Mouse (Mus musculus): Measurements from ENCODE around the gene Pdzrn3. TPM values are rescaled to one million over a fixed set of nuclear protein-coding genes. Genes with fewer than 3 reads are reported as not detected.

Pdzrn3 gene
- polyA plus RNA-seq, 1 experiment from 2014 or later = 22.9 TPM

- H3K4me2 ChIP-seq = no peak overlapping the region
- H3K36me3 ChIP-seq = no peaks in the 10 kb centered on the region
- no peak for ATAC-seq (ENCODE audit: low FRiP score)
- H3K9me3 ChIP-seq (replicated peaks) = no peaks in the 10 kb centered on the region
- WGBS = 18% methylated on average over 7 of the region's 7 CpGs
- no peak overlapping the region for H3K9ac ChIP-seq (replicated peaks)
- H3K4me1 ChIP-seq = peaks cover 22% of the 10 kb centered on the region
- no peak overlapping the region for H3K4me3 ChIP-seq (replicated peaks)
- H3K27ac ChIP-seq (replicated peaks) = no peak overlapping the region
- H3K27me3 ChIP-seq (replicated peaks) = no peaks in the 10 kb centered on the region
Measured at GRCm38 (mm10) chr6:101350414-101350973, 27.2 kb downstream of the Pdzrn3 start.

DNA sequence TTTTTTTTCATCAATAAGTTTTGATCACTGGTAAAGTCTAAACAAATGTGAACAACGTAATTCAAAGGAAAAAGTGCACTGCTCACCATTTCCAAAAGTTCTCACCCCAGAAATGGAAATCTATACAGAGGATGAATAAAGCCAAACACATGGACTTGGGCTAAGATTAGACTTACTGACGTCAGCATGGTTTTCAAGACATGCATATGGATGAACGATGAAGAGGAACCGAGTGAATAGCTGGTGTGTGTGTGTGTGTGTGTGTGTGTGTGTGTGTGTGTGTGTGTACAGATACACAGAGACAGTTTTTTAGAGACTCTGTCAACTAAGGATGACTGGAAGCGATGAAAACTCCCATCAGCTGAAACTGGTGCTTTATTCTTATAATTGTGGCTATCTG is 29.2 kb downstream of the Pdzrn3 start:
- Histone ChIP-seq H3K9ac (replicated peaks) (no peak overlapping the region), H3K36me3 (no peaks in the 10 kb centered on the region), H3K9me3 (replicated peaks) (no peaks in the 10 kb centered on the region), H3K27me3 (replicated peaks) (no peaks in the 10 kb centered on the region), H3K27ac (replicated peaks) (no peak overlapping the region), H3K4me2 (no peak overlapping the region), H3K4me1 (peaks cover 11% of the 10 kb centered on the region), H3K4me3 (replicated peaks) (no peak overlapping the region)
- no peak for ATAC-seq (ENCODE audit: low FRiP score)
- 71% methylated on average over 5 of the region's 5 CpGs for WGBS

DNA sequence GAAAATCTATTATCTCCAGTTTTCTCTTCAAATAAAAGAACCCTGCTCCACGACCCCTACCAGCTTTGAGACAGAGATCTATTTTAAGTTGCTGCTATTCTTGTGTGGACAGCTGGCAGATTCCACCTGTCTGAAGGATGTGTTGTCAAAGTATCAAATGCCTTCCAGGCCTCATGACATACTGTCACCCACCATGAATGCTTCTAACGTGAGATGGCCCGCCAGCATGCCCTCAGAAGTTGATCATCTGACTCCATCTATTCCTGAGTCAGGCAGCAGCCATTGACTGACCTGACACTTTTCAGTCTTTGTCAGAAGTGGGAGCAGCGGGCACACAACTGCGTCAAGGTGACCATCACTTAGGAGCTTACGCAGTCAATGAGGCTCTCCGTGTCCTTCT is 37.6 kb downstream of the Pdzrn3 start:
- no peak overlapping the region for H3K4me2 ChIP-seq
- no peaks in the 10 kb centered on the region for H3K36me3 ChIP-seq
- WGBS = 92% methylated on average over 7 of the region's 7 CpGs
- no peaks in the 10 kb centered on the region for H3K27me3 ChIP-seq (replicated peaks)
- H3K4me3 ChIP-seq (replicated peaks) = no peak overlapping the region
- H3K4me1 ChIP-seq = no peaks in the 10 kb centered on the region
- no peaks in the 10 kb centered on the region for H3K9me3 ChIP-seq (replicated peaks)
- H3K9ac ChIP-seq (replicated peaks) = no peak overlapping the region
- ATAC-seq (ENCODE audit: low FRiP score) = no peak
- no peak overlapping the region for H3K27ac ChIP-seq (replicated peaks)

DNA sequence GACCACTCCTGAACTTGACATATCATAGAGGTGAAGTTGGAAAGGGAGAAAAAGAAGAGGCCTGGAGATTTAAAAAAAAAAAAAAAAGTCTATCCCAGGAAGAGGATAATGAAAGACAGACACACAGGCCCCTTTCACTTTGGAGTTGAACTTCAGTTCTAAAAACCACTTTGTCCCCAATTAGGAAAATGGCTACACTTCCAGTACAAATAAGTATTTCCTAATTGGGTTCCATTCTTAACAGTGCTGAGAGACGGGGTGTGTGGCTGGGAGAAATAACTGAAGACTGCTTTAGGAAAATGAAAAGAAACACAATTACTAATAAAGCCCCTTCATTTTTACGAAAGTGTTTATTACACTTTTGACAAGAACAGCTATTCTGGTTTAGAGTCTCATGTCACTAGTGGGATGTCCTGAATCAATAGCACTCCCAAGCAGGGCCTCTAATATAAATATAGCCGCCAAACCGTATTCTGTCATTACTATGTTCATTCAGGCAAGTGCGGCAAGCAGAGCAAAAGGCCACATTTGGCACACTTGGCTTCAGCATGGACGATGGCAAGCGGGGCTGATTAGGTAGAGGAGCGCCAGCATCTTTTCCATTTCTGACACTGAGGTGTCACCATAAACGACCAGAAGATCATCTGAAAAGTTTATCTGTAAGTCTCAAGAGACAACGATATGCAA is 39.7 kb downstream of the Pdzrn3 start:
- no peak for ATAC-seq (ENCODE audit: low FRiP score)
- 84% methylated on average over 10 of the region's 10 CpGs for WGBS
- H3K9me3 ChIP-seq (replicated peaks) = no peaks in the 10 kb centered on the region
- H3K9ac ChIP-seq (replicated peaks) = no peak overlapping the region
- no peak overlapping the region for H3K4me2 ChIP-seq
- H3K4me3 ChIP-seq (replicated peaks) = no peak overlapping the region
- no peak overlapping the region for H3K27ac ChIP-seq (replicated peaks)
- no peaks in the 10 kb centered on the region for H3K27me3 ChIP-seq (replicated peaks)
- H3K36me3 ChIP-seq = no peaks in the 10 kb centered on the region
- peaks cover 6% of the 10 kb centered on the region; the same call in 1 of the 2 replicates for H3K4me1 ChIP-seq

- Histone ChIP-seq H3K4me1 (peaks cover 9% of the 10 kb centered on the region; the same call in 1 of the 2 replicates), H3K27ac (replicated peaks) (no peak overlapping the region), H3K36me3 (no peaks in the 10 kb centered on the region), H3K4me2 (no peak overlapping the region), H3K9me3 (replicated peaks) (no peaks in the 10 kb centered on the region), H3K4me3 (replicated peaks) (no peak overlapping the region), H3K27me3 (replicated peaks) (no peaks in the 10 kb centered on the region), H3K9ac (replicated peaks) (no peak overlapping the region)
- WGBS = 91% methylated on average over 10 of the region's 10 CpGs
- no peak for ATAC-seq (ENCODE audit: low FRiP score)
Measured at GRCm38 (mm10) chr6:101336660-101337059, 41.0 kb downstream of the Pdzrn3 start.

DNA sequence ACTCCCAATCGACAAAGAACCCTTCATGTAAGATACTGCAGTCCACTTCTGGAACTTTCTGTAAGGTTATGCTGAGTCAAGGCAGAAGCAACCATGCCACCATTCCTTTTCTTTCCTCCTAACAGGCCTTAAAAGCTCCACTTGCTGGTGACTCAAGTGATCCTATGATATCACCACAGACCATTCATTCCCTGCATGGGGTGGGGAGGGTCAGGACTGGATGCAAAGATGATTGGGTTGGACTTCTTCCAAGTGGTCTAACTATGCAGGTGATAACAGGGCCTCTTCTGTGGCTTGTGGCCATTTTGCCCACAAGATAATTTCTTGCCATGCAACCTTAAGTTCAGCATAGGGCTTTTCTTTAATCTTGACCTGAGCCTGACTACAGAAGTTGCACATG is 42.0 kb downstream of the Pdzrn3 start:
- Histone ChIP-seq H3K4me3 (replicated peaks) (no peak overlapping the region), H3K36me3 (no peaks in the 10 kb centered on the region), H3K9me3 (replicated peaks) (no peaks in the 10 kb centered on the region), H3K4me1 (peaks cover 15% of the 10 kb centered on the region; the same call in 1 of the 2 replicates), H3K4me2 (no peak overlapping the region), H3K27me3 (replicated peaks) (no peaks in the 10 kb centered on the region), H3K27ac (replicated peaks) (no peak overlapping the region), H3K9ac (replicated peaks) (no peak overlapping the region)
- 92% methylated on average over 1 of the region's 1 CpGs for WGBS
- no peak for ATAC-seq (ENCODE audit: low FRiP score)

- Histone ChIP-seq H3K36me3 (no peaks in the 10 kb centered on the region), H3K9ac (replicated peaks) (no peak overlapping the region), H3K9me3 (replicated peaks) (no peaks in the 10 kb centered on the region), H3K4me3 (replicated peaks) (no peak overlapping the region), H3K4me2 (no peak overlapping the region), H3K4me1 (peaks cover 20% of the 10 kb centered on the region; the same call in 1 of the 2 replicates), H3K27me3 (replicated peaks) (no peaks in the 10 kb centered on the region), H3K27ac (replicated peaks) (no peak overlapping the region)
- ATAC-seq (ENCODE audit: low FRiP score) = no peak
- WGBS = 85% methylated on average over 3 of the region's 3 CpGs
Measured at GRCm38 (mm10) chr6:101334495-101334894, 43.2 kb downstream of the Pdzrn3 start.

GRCm38 (mm10) chr6:101330392-101330791 is 47.3 kb downstream of the Pdzrn3 start:
- no peak overlapping the region for H3K4me2 ChIP-seq
- no peak overlapping the region for H3K27ac ChIP-seq (replicated peaks)
- no peak overlapping the region for H3K4me3 ChIP-seq (replicated peaks)
- WGBS = 73% methylated on average over 5 of the region's 5 CpGs
- H3K27me3 ChIP-seq (replicated peaks) = no peaks in the 10 kb centered on the region
- ATAC-seq (ENCODE audit: low FRiP score) = no peak
- peaks cover 21% of the 10 kb centered on the region; the same call in 1 of the 2 replicates for H3K4me1 ChIP-seq
- H3K36me3 ChIP-seq = no peaks in the 10 kb centered on the region
- H3K9ac ChIP-seq (replicated peaks) = no peak overlapping the region
- no peaks in the 10 kb centered on the region for H3K9me3 ChIP-seq (replicated peaks)

DNA sequence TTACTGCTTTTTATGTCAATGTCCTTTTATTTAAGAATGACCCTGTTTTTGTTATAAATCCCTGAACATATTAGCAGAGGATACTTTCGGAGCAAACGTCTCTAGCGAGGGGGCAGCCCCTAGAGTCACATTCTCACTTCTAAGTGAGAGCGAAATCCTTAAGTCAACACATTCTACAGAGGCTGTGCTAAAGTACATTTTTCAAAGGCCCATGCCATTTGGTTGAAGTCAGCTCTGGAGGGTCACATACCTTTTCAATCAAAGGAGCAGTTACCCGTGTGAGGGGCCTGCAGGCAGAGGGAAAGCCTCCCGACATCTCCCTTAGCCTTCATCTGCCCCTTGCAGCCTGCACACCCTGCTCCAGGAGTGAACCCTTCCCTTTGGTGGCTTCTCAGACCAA is 48.2 kb downstream of the Pdzrn3 start:
- 34% methylated on average over 6 of the region's 6 CpGs for WGBS

DNA sequence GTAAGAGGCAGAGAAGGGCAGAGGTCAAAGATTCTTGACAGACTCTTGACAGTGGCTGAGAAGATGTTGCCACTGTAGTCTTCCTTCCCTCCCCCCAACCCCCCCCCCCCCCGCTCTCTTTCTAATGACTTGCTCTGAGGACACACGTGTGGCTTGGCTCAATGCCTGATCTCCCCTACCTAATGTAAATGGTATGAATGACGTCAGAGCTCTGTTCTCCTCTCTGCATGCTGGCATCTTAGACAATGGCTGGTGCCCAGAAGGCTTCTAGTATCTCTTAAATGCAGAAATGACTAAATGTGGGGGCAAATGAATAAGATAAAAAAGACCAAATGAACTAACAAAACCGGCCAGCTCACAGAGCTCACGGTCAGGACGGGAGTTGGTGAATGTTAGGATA is 49.2 kb downstream of the Pdzrn3 start:
- H3K4me1 ChIP-seq = peaks cover 17% of the 10 kb centered on the region; the same call in 1 of the 2 replicates
- H3K4me2 ChIP-seq = no peak overlapping the region
- no peak for ATAC-seq (ENCODE audit: low FRiP score)
- no peaks in the 10 kb centered on the region for H3K36me3 ChIP-seq
- no peaks in the 10 kb centered on the region for H3K9me3 ChIP-seq (replicated peaks)
- WGBS = 60% methylated on average over 5 of the region's 6 CpGs
- no peak overlapping the region for H3K9ac ChIP-seq (replicated peaks)
- no peaks in the 10 kb centered on the region for H3K27me3 ChIP-seq (replicated peaks)
- no peak overlapping the region for H3K4me3 ChIP-seq (replicated peaks)
- no peak overlapping the region for H3K27ac ChIP-seq (replicated peaks)

More for the DNA sequence above, 48.2 kb downstream of the Pdzrn3 start:
- Histone ChIP-seq H3K4me3 (replicated peaks) (no peak overlapping the region), H3K4me2 (no peak overlapping the region), H3K9ac (replicated peaks) (no peak overlapping the region), H3K27me3 (replicated peaks) (no peaks in the 10 kb centered on the region), H3K27ac (replicated peaks) (no peak overlapping the region), H3K9me3 (replicated peaks) (no peaks in the 10 kb centered on the region), H3K4me1 (peaks cover 21% of the 10 kb centered on the region; the same call in 1 of the 2 replicates), H3K36me3 (no peaks in the 10 kb centered on the region)
- no peak for ATAC-seq (ENCODE audit: low FRiP score)

DNA sequence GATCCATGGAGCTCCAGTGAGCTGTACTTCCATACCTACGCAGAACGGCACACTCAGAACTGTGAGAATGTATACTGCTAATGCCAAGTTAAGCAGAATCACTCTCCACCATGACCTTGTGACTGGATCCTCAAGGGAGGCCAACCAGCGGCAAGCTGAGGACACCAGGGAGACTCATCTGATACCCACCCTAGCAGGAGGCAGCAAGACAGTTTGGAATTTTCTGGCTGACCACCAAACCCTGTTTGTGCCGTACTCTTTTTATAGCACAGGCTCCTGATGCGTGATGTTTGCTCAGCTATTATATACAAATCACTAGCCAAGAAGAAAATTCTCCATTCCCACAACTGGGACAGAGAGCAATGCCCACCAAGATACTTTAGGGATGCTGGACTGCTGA is 50.0 kb downstream of the Pdzrn3 start:
- H3K27ac ChIP-seq (replicated peaks) = no peak overlapping the region
- no peaks in the 10 kb centered on the region for H3K27me3 ChIP-seq (replicated peaks)
- H3K9me3 ChIP-seq (replicated peaks) = no peaks in the 10 kb centered on the region
- no peak for ATAC-seq (ENCODE audit: low FRiP score)
- 86% methylated on average over 5 of the region's 5 CpGs for WGBS
- H3K4me3 ChIP-seq (replicated peaks) = no peak overlapping the region
- H3K4me2 ChIP-seq = no peak overlapping the region
- peaks cover 15% of the 10 kb centered on the region; the same call in 1 of the 2 replicates for H3K4me1 ChIP-seq
- H3K36me3 ChIP-seq = no peaks in the 10 kb centered on the region
- H3K9ac ChIP-seq (replicated peaks) = no peak overlapping the region

- 81% methylated on average over 3 of the region's 3 CpGs for WGBS
- no peaks in the 10 kb centered on the region for H3K36me3 ChIP-seq
- no peaks in the 10 kb centered on the region for H3K9me3 ChIP-seq (replicated peaks)
- H3K27me3 ChIP-seq (replicated peaks) = no peaks in the 10 kb centered on the region
- no peak for ATAC-seq (ENCODE audit: low FRiP score)
- no peak overlapping the region for H3K4me2 ChIP-seq
- no peak overlapping the region for H3K27ac ChIP-seq (replicated peaks)
- H3K4me3 ChIP-seq (replicated peaks) = no peak overlapping the region
- H3K9ac ChIP-seq (replicated peaks) = no peak overlapping the region
- H3K4me1 ChIP-seq = peaks cover 13% of the 10 kb centered on the region; the same call in 1 of the 2 replicates
Measured at GRCm38 (mm10) chr6:101327196-101327595, 50.5 kb downstream of the Pdzrn3 start.
